Mouse (Mus musculus): Measurements from ENCODE around the gene Cux1.
A peak's percentile ranks its signal among the peaks of the same experiment; 100 is the strongest.

The Cux1 gene

GRCm38 (mm10) chr5:136567176-136568025 is at the start of gene Cux1:
Gene Cux1, minus strand, starts transcription at chr5:136567490.
- peak; percentile 86 for DNase-seq

- no peak for DNase-seq
Measured at GRCm38 (mm10) chr5:136612391-136612790, 45.1 kb upstream of the Cux1 start.

GRCm38 (mm10) chr5:136608814-136609434 is 41.6 kb upstream of the Cux1 start:
- DNase-seq: peak; percentile 52

- DNase-seq: no peak
Measured at GRCm38 (mm10) chr5:136605144-136605543, 37.9 kb upstream of the Cux1 start.

GRCm38 (mm10) chr5:136603176-136603964 is 36.1 kb upstream of the Cux1 start:
- no peak for DNase-seq

- peak; percentile 20 for DNase-seq
Measured at GRCm38 (mm10) chr5:136600511-136600910, 33.2 kb upstream of the Cux1 start.

- DNase-seq: no peak
Measured at GRCm38 (mm10) chr5:136594896-136595540, 27.7 kb upstream of the Cux1 start.

- no peak for DNase-seq
Measured at GRCm38 (mm10) chr5:136591816-136592499, 24.7 kb upstream of the Cux1 start.

GRCm38 (mm10) chr5:136589002-136589401 is 21.7 kb upstream of the Cux1 start:
- no peak for DNase-seq

- no peak for DNase-seq
Measured at GRCm38 (mm10) chr5:136588471-136588870, 21.2 kb upstream of the Cux1 start.

- DNase-seq: peak; percentile 49
Measured at GRCm38 (mm10) chr5:136584676-136585285, 17.5 kb upstream of the Cux1 start.

GRCm38 (mm10) chr5:136583666-136584464 is 16.6 kb upstream of the Cux1 start:
- no peak for DNase-seq

- no peak for DNase-seq
Measured at GRCm38 (mm10) chr5:136583256-136583655, 16.0 kb upstream of the Cux1 start.

GRCm38 (mm10) chr5:136582201-136582600 is 14.9 kb upstream of the Cux1 start:
- DNase-seq: no peak

- no peak for DNase-seq
Measured at GRCm38 (mm10) chr5:136581625-136582024, 14.3 kb upstream of the Cux1 start.

- DNase-seq: peak; percentile 67
Measured at GRCm38 (mm10) chr5:136581166-136581565, 13.9 kb upstream of the Cux1 start.

- no peak for DNase-seq
Measured at GRCm38 (mm10) chr5:136578201-136578600, 10.9 kb upstream of the Cux1 start.

GRCm38 (mm10) chr5:136570171-136570570 is 2.9 kb upstream of the Cux1 start:
- no peak for DNase-seq

- DNase-seq: peak; percentile 77
Measured at GRCm38 (mm10) chr5:136568776-136569175, 1.5 kb upstream of the Cux1 start.

- peak; percentile 46 for DNase-seq
Measured at GRCm38 (mm10) chr5:136568026-136568765, 906 bp upstream of the Cux1 start.

Data from kidney, adult 9 months (tissue).